Mouse (Mus musculus) kidney, postnatal 10 days (tissue): ENCODE data around the gene Bcap31.
A peak's percentile ranks its signal among the peaks of the same experiment; 100 is the strongest.
"Not testable (repeated sequence)": the region's sequence is repeated elsewhere in the genome, so short reads cannot be mapped to it uniquely, and the experiment has no call there.

Experiments
- DNase-seq: peaks from one replicate; pipeline ENCODE4 v3.0.0; 2021; ENCODE audit warnings: mixed read lengths

Gene Bcap31

GRCm38 (mm10) chrX:73716109-73716661 lies at the start of gene Bcap31, which contains the start of gene Abcd1:
Bcap31 (minus strand) TSS chrX:73716175.
Abcd1 (plus strand) TSS chrX:73716597.
- peak; percentile 97 for DNase-seq

GRCm38 (mm10) chrX:73765311-73765710 lies 49.3 kb upstream of the Bcap31 start:
- DNase-seq, result peak; percentile 83

- no peak for DNase-seq
These were observed 42.8 kb upstream of the Bcap31 start for GRCm38 (mm10) chrX:73758611-73759290.

GRCm38 (mm10) chrX:73756334-73757140 lies 40.6 kb upstream of the Bcap31 start, which contains the start of gene Plxnb3:
Plxnb3 (plus strand) TSS chrX:73757090.
- DNase-seq, result no peak

- DNase-seq, result no peak
These were observed 33.0 kb upstream of the Bcap31 start for GRCm38 (mm10) chrX:73748977-73749376.

GRCm38 (mm10) chrX:73744774-73745481 lies 29.0 kb upstream of the Bcap31 start:
- no peak for DNase-seq

GRCm38 (mm10) chrX:73739841-73740240 lies 23.9 kb upstream of the Bcap31 start:
- DNase-seq, result not testable (repeated sequence)

GRCm38 (mm10) chrX:73739151-73739550 lies 23.2 kb upstream of the Bcap31 start:
- DNase-seq, result no peak

- DNase-seq, result no peak
These were observed 22.2 kb upstream of the Bcap31 start for GRCm38 (mm10) chrX:73738155-73738554.

- no peak for DNase-seq
These were observed 14.9 kb upstream of the Bcap31 start for GRCm38 (mm10) chrX:73730908-73731307.

- peak; percentile 64 for DNase-seq
These were observed 2.8 kb upstream of the Bcap31 start for GRCm38 (mm10) chrX:73718686-73719362.

- peak; percentile 12 for DNase-seq
These were observed 2.3 kb upstream of the Bcap31 start for GRCm38 (mm10) chrX:73718271-73718670.

- DNase-seq, result peak; percentile 24
These were observed 1.7 kb upstream of the Bcap31 start for GRCm38 (mm10) chrX:73717667-73718066.

GRCm38 (mm10) chrX:73716709-73717545 lies 952 bp upstream of the Bcap31 start:
- no peak for DNase-seq

- DNase-seq, result peak; percentile 67
These were observed 383 bp downstream of the Bcap31 start for GRCm38 (mm10) chrX:73715476-73716108.

- DNase-seq, result no peak
These were observed 15.5 kb downstream of the Bcap31 start for GRCm38 (mm10) chrX:73700472-73700871.

- DNase-seq, result peak; percentile 64
These were observed 24.9 kb downstream of the Bcap31 start for GRCm38 (mm10) chrX:73690917-73691629.

- DNase-seq, result peak; percentile 58
These were observed 30.3 kb downstream of the Bcap31 start for GRCm38 (mm10) chrX:73685629-73686028.

- no peak for DNase-seq
These were observed 31.0 kb downstream of the Bcap31 start for GRCm38 (mm10) chrX:73684978-73685377.

GRCm38 (mm10) chrX:73684156-73684555 lies 31.8 kb downstream of the Bcap31 start:
- DNase-seq, result no peak
